Mouse (Mus musculus) heart, embryonic 14.5 days (tissue): ENCODE results near the gene Sparc. TPM values are rescaled to one million over a fixed set of nuclear protein-coding genes. Genes with fewer than 3 reads are reported as not detected.

ENCODE experiments used
- ATAC-seq: fragments of 200-750 bp; cut with Nextera tagmentation; 2 replicates; pipeline ENCODE4 v1.8.0; 2017; ENCODE audit warnings: low read depth, moderate TSS enrichment; ENCODE audit not compliant: insufficient number of reproducible peaks, insufficient read depth, low FRiP score
- H3K27ac ChIP-seq, 2 experiments: fragments of 200-500 bp in 1 of 2; fragments of 300-500 bp in 1 of 2; sonication (generic) in 1 of 2; replicated peaks in 1 of 2; 2 replicates each; pipeline ENCODE4 v1.5.1; 2012 to 2014; ENCODE audit warnings: low read depth in 2 of 2, low read length in 2 of 2, control low read depth in 1 of 2, mild to moderate bottlenecking in 1 of 2, mixed read lengths in 1 of 2; ENCODE audit not compliant: control insufficient read depth in 1 of 2, insufficient read depth in 1 of 2
- H3K27me3 ChIP-seq: fragments of 300-500 bp; sonication (generic); 2 replicates; pipeline ENCODE4 v1.6.1; 2014; ENCODE audit warnings: mild to moderate bottlenecking, low read length, control low read depth; ENCODE audit not compliant: control insufficient read depth, insufficient read depth
- H3K36me3 ChIP-seq: fragments of 300-500 bp; sonication (generic); 2 replicates; pipeline ENCODE4 v1.6.1; 2014; ENCODE audit warnings: mild to moderate bottlenecking, control low read depth, low read length, mixed read lengths; ENCODE audit not compliant: control insufficient read depth, insufficient read depth
- H3K4me1 ChIP-seq, 2 experiments: fragments of 200-500 bp in 1 of 2; fragments of 300-500 bp in 1 of 2; sonication (generic) in 1 of 2; 2 replicates each; pipeline ENCODE4 v1.6.1; 2012 to 2014; ENCODE audit warnings: low read length in 2 of 2, control low read depth in 1 of 2, mixed read lengths in 1 of 2; ENCODE audit not compliant: control insufficient read depth in 2 of 2, insufficient read depth in 2 of 2
- H3K4me2 ChIP-seq: fragments of 300-500 bp; sonication (generic); 2 replicates; pipeline ENCODE4 v1.6.1; 2014; ENCODE audit warnings: mild to moderate bottlenecking, low read length
- H3K4me3 ChIP-seq, 2 experiments: fragments of 200-500 bp in 1 of 2; fragments of 300-500 bp in 1 of 2; sonication (generic) in 1 of 2; 2 replicates each; pipeline ENCODE4 v1.5.1; 2012 to 2014; ENCODE audit warnings: low read length in 2 of 2, mild to moderate bottlenecking in 2 of 2, control low read depth in 1 of 2, low read depth in 1 of 2, moderate library complexity in 1 of 2; ENCODE audit not compliant: control insufficient read depth in 1 of 2, insufficient read depth in 1 of 2
- H3K9ac ChIP-seq: fragments of 300-500 bp; sonication (generic); 2 replicates; pipeline ENCODE4 v1.6.1; 2014; ENCODE audit warnings: mild to moderate bottlenecking, low read length
- H3K9me3 ChIP-seq: fragments of 300-500 bp; sonication (generic); 2 replicates; pipeline ENCODE4 v1.6.1; 2016; ENCODE audit warnings: low read length, control low read depth; ENCODE audit not compliant: control insufficient read depth
- WGBS: fragments of 180-500 bp; shearing (Covaris S2); extraction: QIAGEN DNeasy Blood & Tissue Kit; methylation state at CpG from one replicate; pipeline ENCODE4 v1.1.7; 2014; 5-methylcytosine and 5-hydroxymethylcytosine counted together
- polyA plus RNA-seq: library from polyadenylated mRNA; unstranded; fragments of >200 nt; fragmentation: Nextera tagmentation; extraction: Ambion mirVana; gene quantifications from 2 replicates; pipeline ENCODE4 v1.2.1, GENCODE M21; 2014

The Sparc gene
- polyA plus RNA-seq, 1 experiment from 2014 or later, result 1,849 TPM

DNA sequence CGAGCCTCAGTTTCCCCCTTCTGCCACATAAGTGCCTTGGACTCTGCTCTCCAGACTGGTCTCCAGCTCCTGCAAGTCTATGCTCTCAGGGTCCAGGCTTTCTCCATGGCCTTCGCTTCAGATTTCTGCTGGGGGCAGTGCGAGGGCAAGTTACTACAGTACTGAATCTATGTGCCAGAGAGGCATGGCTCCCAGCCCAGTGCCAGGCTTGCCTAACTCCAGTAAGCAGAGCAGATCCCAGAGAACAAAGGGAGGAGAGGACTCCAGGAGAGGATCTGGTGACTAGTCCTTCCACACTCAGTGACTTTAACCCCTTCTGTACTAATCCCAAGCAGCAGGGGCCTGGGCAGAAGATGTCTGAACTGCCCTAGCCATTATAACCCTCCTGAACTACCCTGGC, 58.3 kb downstream of the Sparc start:
- H3K4me3 ChIP-seq, result no peak overlapping the region
- no peaks in the 10 kb centered on the region for H3K27me3 ChIP-seq
- no peaks in the 10 kb centered on the region for H3K9me3 ChIP-seq
- no peak for ATAC-seq
- no peaks in the 10 kb centered on the region for H3K36me3 ChIP-seq
- peaks cover 0 to 3% of the 10 kb centered on the region in 2 experiments; a peak in 3 of 4 replicates for H3K4me1 ChIP-seq
- no peak overlapping the region for H3K4me2 ChIP-seq
- WGBS, result 81% methylated on average over 3 of the region's 3 CpGs
- H3K27ac ChIP-seq, result no peak overlapping the region
- no peak overlapping the region for H3K9ac ChIP-seq

- Histone ChIP-seq H3K9ac (no peak overlapping the region), H3K27me3 (no peaks in the 10 kb centered on the region), H3K27ac (0 out of 4 replicates have a peak overlapping the region, but pooled peaks of 1 of the 2 experiments have one; percentile 24), H3K4me3 (no peak overlapping the region), H3K4me2 (peak overlapping the region; percentile 26), H3K4me1 (peaks cover 4 to 8% of the 10 kb centered on the region in 2 experiments; a peak in 2 of 4 replicates), H3K9me3 (no peaks in the 10 kb centered on the region), H3K36me3 (no peaks in the 10 kb centered on the region)
- no peak; the same call in 1 of the 2 replicates for ATAC-seq
- 51% methylated on average over 15 of the region's 15 CpGs for WGBS
These were observed 64.7 kb downstream of the Sparc start for GRCm38 (mm10) chr11:55358094-55358783.

GRCm38 (mm10) chr11:55356846-55357245, 66.1 kb downstream of the Sparc start:
- Histone ChIP-seq H3K4me3 (no peak overlapping the region), H3K9ac (no peak overlapping the region), H3K36me3 (no peaks in the 10 kb centered on the region), H3K4me1 (peaks cover 4 to 8% of the 10 kb centered on the region in 2 experiments; a peak in 2 of 4 replicates), H3K27me3 (no peaks in the 10 kb centered on the region), H3K9me3 (no peaks in the 10 kb centered on the region), H3K27ac (no peak overlapping the region), H3K4me2 (no peak overlapping the region)
- WGBS, result 84% methylated on average over 2 of the region's 2 CpGs
- ATAC-seq, result no peak

Other genes with a start within 250 kb of the Sparc start
- gene Slc36a2, start 238.1 kb downstream of the Sparc start, polyA plus RNA-seq, result 5.2 and 7.3 TPM in 2 replicates
- gene Slc36a1, start 218.8 kb downstream of the Sparc start, polyA plus RNA-seq, result 1.6 and 1.8 TPM in 2 replicates
- not detected in 2 replicates for gene Fat2, start 86.6 kb downstream of the Sparc start, polyA plus RNA-seq
- gene Atox1, start 38.1 kb upstream of the Sparc start, polyA plus RNA-seq, result 311 and 354 TPM in 2 replicates
- 103 and 104 TPM in 2 replicates for gene G3bp1, start 46.5 kb upstream of the Sparc start, polyA plus RNA-seq
- gene Glra1, start 185.0 kb upstream of the Sparc start, polyA plus RNA-seq, result not detected in 2 replicates